Mouse (Mus musculus) CD4-positive, CD25-positive, alpha-beta regulatory T cell, adult 4 months (primary cell): Measurements from ENCODE around the gene G6pc2. TPM values are rescaled to one million over a fixed set of nuclear protein-coding genes. Genes with fewer than 3 reads are reported as not detected.

Experiments used
- ATAC-seq: one replicate; pipeline ENCODE4 v1.8.0; 2017
- polyA plus RNA-seq, 2 experiments: library from polyadenylated mRNA; unstranded; fragments of 100-300 nt; shearing (Covaris generic); gene quantifications; one replicate each; pipeline ENCODE4 v1.2.1; 2017

The G6pc2 gene
- under 1 TPM in 1 of 2 experiments, not detected in 1; 0.24 TPM for polyA plus RNA-seq

DNA sequence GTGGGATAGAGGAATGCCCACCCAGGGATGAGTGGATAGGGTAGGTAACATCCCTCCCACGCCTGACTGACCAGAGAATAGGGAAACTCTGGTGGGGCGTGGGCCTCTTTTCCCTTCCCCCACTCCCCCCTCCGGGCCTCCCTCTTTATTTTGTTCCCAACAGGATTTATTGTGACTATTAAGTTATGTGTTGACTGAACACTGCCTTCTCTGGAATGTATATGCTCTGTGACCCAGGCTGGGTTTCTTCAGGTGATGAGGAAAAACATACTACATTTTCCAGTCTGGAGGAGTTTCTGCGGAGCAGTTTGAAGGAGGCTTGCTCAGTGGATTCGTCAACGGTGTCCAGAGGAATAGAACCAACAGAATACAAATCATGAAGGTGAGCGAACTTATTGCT, at the start of gene G6pc2:
G6pc2 (plus strand) TSS at position 301 of the 400 bp plus-strand sequence.
- no peak for ATAC-seq

DNA sequence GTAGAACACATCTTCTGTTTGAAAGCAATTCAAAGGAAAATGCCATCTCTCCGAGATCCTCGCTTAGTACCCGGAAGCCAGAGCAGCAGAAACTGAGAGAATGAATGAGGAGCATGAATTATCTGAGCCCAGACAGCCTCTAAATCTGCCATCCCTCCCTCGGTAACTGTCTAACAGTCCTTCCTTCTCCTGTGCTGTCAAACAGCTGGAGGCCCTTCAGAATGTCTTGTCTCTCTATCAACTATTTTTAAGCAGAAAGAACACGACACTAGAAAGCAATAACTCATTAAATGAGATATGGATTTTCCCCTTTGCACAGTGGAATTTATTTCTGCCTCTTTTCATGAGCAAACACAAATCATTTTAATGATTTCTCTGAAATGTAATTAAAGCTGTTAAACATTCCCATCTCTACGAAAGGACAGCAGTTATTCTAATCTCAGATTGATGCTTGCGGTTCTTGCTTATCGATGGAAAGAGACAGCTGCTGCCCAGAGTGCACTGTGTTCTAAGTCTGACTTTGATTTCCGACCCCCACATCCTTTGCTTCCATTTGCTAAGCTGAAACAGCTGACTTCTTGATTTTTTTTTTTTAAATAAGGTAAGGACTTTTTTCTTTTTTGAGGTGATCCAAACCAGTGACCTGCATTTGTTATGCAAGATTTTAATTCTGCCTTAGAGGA, 40.3 kb upstream of the G6pc2 start:
- no peak for ATAC-seq

DNA sequence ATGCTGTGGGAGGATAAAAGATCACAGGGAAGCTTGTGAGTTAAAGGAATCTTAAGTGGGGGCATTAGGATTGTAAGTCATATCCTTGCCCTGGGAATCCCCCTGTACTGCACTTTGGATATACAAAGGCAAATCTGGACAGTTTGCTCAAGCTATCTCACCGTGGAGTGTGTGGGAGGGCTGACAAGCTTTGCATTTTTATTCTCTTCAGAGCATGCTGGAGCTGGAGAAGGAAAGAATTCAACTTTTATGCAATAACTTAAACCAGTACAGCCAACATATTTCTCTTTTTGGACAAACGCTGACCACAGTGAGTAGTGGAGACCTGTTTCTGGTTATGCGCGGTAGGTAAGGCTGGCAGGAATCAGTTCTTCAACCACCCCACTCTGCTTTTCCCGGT, 35.6 kb upstream of the G6pc2 start:
- no peak for ATAC-seq

DNA sequence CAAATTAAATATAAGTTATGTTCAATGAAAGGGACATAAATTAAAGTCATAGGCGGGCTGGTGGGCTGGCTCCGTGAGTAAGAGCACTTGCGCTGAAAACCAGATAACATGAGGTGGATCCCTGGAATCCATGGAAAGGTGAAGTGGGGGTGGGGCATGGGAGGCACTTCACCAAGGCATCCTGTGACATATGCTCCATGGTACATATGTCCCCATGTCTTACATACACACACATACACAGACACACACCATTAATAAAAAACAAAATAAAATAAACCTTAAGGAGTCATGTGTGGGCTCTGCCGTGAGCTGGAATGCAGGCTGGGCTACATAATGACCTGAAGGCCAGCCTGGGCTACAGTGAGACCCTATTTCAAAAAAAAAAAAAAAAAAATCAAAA, 31.2 kb upstream of the G6pc2 start:
- ATAC-seq = no peak

DNA sequence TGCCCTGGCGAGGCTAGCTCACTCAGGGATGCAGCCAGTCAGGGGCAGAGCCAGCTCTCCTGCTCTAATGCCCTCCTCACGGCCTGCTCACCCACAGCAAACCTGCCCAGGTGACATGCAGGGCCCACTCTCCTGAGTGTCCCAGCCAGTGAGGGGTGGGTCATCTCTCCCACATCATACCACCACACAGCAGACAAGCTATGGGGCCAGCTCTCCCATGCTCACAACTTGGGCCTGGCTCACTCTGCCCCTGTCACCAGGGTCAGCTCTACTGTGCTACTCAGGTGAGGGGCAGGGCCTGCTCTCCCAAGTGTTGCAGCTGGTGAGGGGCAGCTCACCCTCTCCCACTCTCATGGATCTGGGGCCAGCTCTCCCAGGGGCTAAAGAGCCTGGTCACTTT, 22.9 kb upstream of the G6pc2 start:
- ATAC-seq = no peak

DNA sequence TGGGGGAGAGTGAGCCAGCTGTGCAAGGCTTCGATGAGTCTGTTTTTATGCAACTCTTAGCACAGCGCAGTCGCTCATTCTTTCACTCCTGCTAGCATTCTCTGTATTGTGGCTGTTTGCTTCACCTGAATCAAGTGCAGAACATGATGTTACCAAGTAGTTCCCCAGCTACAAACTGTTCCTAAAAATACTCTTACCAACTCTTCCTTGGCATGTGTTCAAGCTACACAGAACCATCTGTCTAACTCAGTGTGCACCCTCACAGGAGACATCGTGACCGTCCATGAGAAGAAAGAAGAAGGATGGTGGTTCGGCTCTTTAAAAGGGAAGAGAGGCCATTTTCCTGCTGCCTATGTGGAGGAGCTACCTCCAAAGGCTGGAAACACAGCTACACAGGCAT, 22.1 kb upstream of the G6pc2 start:
- ATAC-seq = no peak

DNA sequence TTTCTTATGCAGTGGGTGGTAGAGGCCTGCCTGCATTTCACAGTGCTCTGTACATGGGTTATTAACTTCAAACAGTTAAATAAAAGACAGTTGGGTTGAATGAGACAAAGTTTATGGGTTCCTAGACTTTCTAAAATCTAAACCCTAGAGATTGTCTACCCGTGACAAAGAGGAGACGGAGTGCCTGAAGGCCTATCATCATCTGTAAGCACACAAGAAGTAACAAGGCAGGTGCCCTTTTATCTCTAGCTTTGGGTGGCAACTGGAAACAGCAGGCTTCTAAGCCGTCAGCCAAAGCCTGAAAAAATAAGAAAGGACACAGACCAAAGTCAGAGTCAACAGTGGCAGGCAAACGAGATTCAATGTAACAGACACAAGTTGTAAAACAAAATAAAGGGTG, 21.7 kb upstream of the G6pc2 start:
- no peak for ATAC-seq

DNA sequence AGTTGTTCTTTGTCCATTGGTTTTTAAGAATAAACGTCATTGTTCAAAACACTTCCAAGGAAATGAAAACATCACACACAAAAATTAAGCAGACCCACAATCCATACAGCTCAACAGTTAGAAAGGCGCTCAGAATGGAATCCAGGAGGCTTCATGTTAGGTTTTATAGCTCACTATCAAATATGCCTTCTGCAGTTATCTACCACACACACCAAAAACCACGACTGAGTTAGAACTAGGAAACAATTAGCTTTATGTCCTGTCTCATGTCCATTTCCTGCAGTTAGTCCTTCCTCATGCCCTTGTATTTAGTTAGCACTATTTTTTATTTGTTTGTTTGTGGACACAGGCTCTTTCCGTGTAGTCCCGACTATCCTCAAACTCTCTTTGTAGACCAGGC, 19.8 kb upstream of the G6pc2 start:
- no peak for ATAC-seq

DNA sequence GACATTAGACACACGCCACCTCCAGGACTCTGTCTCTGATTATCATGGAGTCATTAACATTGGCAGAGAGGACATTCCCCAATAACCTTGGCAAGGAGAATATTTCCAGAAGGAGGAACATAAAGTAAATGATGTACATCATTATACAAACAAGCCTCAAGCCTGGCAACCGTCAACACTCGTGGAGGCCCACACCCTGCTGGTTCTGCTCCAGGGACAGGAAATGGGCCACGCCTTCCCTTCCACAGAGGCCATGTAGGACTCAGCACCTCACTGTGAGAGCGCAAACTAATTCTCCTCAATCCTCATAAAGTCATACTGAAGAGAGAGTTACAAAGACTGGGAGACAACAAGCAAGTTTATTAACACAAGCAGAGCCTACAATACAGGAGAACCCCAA, 17.3 kb upstream of the G6pc2 start:
- ATAC-seq = no peak

DNA sequence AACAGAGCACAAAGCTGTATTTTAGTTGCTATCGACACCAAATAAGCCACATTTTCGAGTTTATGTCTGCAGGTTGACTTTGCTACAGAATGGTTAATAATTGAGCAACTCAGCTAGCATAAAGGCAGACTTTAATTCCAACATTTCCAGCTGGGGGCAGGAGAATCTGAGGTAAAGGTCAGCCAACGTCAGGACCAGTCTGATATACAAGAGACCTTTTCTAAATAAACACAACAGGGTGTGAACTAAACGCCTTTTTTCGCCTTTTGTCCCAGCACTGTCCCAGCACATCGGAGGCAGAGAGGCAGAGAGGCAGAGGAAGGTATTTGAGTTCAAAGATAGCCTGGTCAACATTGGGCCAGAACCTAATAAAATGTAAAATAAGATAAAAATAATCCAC, 5.7 kb upstream of the G6pc2 start:
- ATAC-seq = no peak

DNA sequence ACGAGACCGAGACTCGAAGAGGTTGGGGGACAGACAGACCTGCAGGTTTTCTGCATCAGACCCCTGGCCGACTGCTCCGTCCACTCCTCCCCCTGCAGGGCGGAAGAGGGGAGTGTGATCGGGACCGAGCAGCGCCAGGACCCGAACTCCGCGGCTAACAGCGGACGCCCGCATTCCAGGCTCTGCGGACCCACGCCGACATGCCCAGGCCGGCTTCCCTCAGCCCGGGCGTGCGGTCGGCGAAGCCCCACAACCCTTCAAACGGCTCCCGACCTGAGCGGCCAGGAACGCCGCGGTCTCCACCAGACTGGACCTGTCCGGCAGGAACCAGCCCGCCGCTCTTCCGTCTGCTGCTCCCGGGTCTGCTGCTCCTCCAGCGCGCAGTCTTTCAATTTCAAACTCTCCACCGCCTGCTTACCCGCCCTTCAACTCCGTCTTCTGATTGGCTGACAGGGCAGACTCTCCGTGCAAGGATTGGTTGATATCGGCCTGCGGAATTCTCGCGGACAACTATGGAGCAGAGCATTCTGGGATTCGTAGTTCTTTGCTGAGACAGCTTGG, 5.0 kb upstream of the G6pc2 start, which contains the start of gene Spc25:
Spc25 (minus strand) TSS at position 404 of the 561 bp plus-strand sequence.
- peak; percentile 100 for ATAC-seq

DNA sequence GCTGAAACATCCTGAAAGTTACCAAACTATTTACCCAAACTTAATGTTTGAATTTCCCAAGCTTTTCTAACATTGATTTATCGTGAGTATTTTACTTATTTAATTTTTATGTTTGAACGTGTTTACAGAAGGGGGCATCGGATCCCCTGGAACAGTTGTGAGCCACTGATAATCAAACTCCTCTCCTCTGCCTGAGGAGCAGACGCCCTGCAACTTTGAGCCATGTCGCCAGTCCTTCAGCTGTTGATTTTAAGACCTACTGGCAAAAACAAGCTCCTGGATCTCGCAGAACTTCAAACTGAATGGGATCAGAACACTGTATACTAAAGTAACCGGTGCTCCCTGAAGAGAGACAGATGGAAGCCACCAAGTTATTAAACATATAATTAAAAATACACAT, 4.3 kb upstream of the G6pc2 start:
- ATAC-seq = no peak

DNA sequence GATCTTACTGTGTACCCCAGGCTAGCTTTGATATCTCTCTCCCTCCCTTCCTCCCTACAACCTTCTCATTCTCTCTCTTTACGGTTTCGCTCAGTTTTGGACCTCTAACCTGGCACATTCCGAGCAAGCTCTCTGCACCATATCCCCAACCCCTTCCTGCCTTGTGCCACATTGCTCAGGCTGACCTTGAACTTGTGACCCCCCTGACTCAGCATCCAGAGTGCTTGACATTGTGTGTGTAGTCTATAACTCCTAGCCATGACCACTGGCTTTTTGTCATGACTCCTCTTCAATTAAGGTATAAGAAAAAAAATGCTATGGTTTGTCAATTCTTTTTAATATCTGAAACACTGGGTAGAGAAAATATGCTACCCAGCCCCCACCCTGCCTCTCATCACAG, 1.2 kb upstream of the G6pc2 start:
- ATAC-seq = no peak

DNA sequence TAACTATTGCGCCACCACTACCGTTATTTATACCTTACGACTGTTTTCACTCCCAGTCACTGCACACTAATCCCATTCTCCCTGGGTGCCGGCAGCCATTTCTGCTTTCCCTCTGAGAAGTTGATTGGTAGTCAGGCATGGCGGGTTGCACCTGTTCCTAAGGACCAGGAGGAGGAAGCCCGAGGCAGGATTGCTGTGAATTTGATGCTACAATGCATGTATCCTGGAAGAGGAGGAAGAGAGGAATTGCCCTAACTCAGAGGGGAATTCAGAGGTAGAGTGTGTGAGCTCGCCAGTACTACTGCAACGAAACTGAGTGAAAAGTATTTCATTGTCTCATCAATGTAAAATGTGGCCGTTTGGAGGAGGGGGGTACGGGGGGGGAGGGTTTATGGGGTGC, 1.8 kb downstream of the G6pc2 start:
- ATAC-seq = no peak

DNA sequence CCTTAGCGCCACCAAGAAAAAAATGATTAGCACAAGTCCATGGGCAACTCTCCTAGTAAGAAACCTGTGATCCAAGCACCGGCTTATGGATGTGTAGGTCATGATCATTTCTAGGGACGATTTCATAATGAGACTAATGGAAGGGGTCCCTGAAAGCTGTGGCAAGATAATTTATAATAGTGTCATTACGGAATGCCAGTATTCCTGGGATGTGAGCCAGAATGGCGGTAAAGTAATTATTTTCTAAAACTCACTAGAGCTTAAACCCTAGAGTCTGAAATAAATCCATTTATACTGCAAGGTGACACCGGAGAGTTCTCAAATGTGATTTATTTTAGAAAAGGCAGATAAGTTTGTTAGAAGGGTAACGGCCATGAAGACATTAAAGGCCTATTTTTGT, 4.4 kb downstream of the G6pc2 start:
- no peak for ATAC-seq

DNA sequence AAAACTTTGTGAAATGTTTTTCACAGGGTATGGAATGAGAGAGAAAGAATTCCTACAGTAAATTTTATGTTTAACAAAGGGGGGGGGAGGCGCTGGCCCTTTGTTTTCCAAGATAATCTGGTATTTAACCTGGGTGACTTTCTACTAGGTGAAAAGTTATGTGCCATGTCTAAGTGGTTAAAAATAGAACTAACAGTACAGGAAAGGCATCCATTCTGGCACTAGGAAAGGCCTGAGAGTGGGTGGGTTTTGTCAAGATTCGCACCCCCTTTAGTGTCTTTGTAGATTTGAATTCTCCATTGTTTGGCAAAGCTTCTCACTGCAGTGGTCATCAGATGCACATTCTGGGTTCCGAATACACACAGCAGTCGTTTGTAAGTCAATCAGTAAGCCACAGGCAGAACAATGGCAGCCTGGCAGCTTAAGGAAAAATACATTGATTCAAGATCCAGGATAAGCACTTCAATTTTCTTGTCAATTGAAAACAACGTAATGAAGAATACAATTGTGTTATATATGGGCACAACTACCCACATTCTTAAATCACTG, 11.1 kb downstream of the G6pc2 start:
- no peak for ATAC-seq

DNA sequence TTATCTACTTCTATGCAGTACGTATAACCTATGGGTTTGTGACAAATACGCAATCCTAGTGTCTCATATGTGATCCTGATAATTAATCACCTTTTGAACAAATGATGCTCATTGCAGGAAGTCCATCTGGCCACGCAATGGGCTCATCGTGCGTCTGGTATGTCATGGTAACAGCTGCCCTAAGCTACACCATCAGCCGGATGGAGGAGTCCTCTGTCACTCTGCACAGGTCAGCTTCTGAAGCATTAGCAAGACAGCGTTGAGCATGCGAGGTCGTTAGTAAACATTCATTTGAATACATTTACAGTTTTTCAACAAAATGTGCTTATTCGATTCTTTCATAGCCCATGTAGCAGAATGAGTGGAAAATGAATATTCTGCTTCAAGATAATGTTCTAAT, 11.9 kb downstream of the G6pc2 start:
- no peak for ATAC-seq

DNA sequence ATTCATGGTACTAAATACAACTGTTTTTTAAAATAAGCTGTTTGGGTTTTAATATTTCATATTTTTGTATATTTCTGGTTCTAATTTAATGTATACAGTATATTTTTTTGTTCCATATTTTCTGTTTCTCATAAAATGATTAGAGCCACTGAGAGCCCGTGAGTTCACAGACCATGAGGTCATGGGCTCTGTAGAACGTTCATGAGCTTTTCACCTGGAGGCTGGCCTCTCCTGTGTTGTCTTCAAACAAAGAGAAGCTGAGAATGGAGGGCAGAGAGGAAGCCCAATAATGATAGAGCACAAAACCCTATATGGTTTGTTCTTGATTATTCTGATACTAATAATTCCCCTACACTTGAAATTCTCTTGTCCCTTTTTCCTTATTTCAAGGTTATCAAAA, 13.9 kb downstream of the G6pc2 start:
- ATAC-seq = no peak

DNA sequence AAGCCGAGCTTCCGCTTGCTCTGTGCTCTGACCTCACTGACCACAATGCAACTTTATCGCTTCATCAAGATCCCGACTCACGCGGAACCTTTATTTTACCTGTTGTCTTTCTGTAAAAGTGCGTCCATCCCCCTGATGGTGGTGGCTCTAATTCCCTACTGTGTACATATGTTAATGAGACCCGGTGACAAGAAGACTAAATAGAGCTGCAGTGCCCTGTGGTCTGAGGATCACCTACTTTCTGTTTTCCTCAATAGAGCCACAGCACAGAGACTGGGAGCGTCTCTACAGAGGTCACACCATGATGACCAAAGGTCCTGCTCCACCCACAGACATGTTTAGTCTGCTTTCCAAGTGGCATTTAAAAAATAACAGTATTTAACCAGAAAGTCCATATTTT, 16.0 kb downstream of the G6pc2 start:
- no peak for ATAC-seq

DNA sequence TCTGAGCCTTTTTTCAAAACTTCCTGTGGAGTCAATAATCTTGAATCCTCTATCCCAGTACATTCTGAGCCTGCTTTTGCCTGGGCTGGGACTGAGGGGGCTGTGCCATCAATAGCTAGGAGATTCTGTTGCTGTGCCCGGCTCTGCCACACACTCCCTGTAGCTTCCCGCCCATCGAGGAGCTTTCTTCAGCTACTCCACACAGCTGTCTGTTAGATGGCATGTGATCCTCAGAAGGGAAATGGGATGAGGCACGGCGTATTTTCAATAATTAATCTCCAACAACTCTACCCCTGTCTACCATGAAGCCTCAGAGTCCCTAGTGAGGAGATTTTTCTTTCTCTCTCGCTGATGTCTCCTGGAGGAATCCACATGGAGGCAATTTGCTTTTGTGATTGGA, 17.8 kb downstream of the G6pc2 start:
- ATAC-seq = no peak

DNA sequence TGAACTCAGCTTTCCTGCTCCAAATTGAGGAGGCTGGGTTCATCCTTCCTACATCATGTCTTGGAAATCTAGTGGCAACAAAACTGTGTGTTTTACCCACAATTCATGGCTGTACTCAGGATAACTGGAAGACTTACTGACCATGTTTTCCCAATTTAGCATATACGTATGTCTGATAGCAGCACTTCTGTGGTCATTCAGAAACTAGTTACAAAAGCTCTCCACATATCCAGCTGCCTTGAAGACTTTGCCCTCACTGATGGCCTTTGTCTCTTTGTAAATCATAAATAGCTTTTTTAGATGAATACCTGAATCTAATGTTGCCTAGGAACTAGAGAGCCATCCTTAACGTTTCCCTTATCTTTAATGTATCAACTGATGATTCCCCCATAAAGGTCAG, 19.3 kb downstream of the G6pc2 start:
- no peak for ATAC-seq

DNA sequence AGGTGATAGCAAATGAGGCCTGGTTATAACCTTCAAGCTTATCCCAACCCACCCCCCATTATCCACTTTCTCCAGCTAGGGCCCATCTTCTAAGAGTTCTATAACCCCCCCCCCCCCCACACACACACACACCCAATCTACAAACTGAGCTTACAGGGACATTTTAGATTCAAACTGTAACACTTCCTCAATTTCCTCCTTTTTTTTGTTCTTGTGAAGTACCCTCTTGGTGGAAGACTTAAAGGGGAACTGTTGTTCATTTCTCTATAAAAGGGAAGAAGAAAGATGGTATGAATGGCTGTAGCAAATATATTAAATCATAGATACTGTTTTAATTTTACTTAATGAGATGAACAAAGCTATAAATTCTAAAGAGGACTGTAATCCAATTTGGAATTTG, 21.2 kb downstream of the G6pc2 start:
- ATAC-seq = no peak

DNA sequence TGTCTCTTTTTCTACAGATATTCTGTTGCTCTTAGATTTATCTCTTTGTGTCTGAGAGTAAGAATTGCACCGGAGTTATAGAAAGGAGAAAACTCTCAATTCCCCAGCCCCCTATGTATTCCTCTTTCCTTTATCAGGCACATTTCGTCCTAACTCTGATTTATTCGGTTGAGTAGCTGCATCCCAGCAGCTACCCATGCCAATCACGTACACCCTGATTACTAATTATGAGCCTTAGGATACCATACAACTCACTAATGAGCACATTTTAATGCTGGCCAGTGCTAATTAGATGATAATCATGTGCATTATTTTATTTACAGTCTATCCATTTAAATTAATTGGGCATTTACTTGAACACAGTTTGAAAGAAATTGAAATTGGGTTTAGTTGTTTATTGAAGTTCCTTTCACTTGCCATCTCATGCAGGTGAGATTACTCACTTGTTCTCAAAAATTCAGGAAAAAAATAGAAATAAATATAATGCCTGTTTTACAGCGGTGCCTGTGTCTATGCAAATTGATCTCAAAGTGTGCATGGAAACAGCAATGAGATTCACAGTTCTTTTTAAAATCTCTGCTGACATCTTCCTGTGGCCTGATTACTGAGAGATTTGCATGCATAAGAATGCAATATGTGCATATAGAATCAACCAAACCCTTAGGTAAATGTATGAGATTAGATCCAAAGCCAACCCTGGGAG, 24.3 kb downstream of the G6pc2 start:
- no peak for ATAC-seq

DNA sequence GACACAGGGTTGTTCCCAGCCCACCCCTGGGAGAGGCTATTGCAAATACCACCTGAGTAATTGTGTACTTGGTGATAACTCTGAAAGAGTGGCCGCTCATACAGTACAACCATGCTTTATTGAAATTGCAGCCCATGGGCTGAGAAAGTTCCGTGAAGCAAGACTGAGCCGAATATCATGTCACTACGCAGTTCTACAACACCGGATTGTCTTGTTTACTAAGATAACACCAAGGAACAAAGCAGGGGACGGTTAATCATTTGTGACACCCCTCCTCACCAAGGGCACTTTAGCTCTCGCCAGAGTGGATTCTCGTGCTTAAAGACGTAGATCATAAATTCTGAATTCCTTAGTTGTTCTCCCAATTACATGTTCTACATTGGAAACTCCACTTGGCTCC, 28.4 kb downstream of the G6pc2 start:
- ATAC-seq = no peak
